Mouse (Mus musculus) spleen, adult 2 months (tissue): Measurements from ENCODE around the gene Ttyh2.

Source experiments
- CTCF ChIP-seq: fragments of 200-500 bp; IDR thresholded peaks from 2 replicates; pipeline ENCODE4 v1.5.1; 2011; ENCODE audit warnings: mild to moderate bottlenecking, inconsistent platforms; ENCODE audit not compliant: insufficient read depth, insufficient read length, insufficient replicate concordance; ENCODE audit errors: extremely low read depth
- POLR2A ChIP-seq: fragments of 200-500 bp; IDR thresholded peaks from 2 replicates; pipeline ENCODE4 v1.6.1; 2011; ENCODE audit warnings: low read depth, low read length, inconsistent platforms

GRCm38 (mm10) chr11:114726965-114727825 is 52.0 kb downstream of the Ttyh2 start, which contains the start of gene Dnaic2:
- TF ChIP-seq CTCF (no peak), POLR2A (no peak)
